17 mouse cellular contexts compared by ENCODE assay signal in genomic region chr4:28754960-28755692, GRCm38 (mm10). TPM values are rescaled to one million over a fixed set of nuclear protein-coding genes. Genes with fewer than 3 reads are reported as not detected.
DNase-seq lines count a peak whose midpoint lies in the region; ATAC-seq and TF ChIP-seq lines count a peak whose summit lies in the region.
"Had no signal": no experiment of that assay in that cellular context is flagged by ENCODE, and none has a peak within 500 bp of the region (broad histone marks: within the 10 kb centered on the region; RNA-seq: fewer than 3 reads in every experiment).

No protein-coding gene starts in this region.

- no peak overlapping the region for H3K9ac ChIP-seq in forebrain, embryonic 11.5 days (ENCODE audit: low read length)
- no peak overlapping the region for H3K9ac ChIP-seq in forebrain, embryonic 15.5 days (replicated peaks)
- H3K9ac ChIP-seq in midbrain, postnatal 0 days (replicated peaks; ENCODE audit: low read length, poor library complexity, severe bottlenecking), result no peak overlapping the region
- H3K9ac ChIP-seq: limb, embryonic 15.5 days; midbrain, embryonic 12.5 days had no signal

- intact Hi-C loops in left cerebral cortex, postnatal 4 days (cut with DNase I), result no loop called here
- intact Hi-C loops in left cerebral cortex, postnatal 36 days (cut with DNase I), result no loop called here
- intact Hi-C loops in left cerebral cortex, postnatal 14 days (cut with DNase I), result no loop called here

- H3K9me3 ChIP-seq in forebrain, embryonic 11.5 days (ENCODE audit: control insufficient read depth, low read length), result no peaks in the 10 kb centered on the region
- no peaks in the 10 kb centered on the region for H3K9me3 ChIP-seq in forebrain, embryonic 15.5 days
- no peaks in the 10 kb centered on the region for H3K9me3 ChIP-seq in midbrain, postnatal 0 days (ENCODE audit: low read length)
- H3K9me3 ChIP-seq: limb, embryonic 15.5 days; midbrain, embryonic 12.5 days had no signal

- no peak overlapping the region for H3K27ac ChIP-seq in forebrain, embryonic 11.5 days (ENCODE audit: low read depth, low read length)
- H3K27ac ChIP-seq in forebrain, embryonic 15.5 days (replicated peaks), result no peak overlapping the region
- no peak overlapping the region for H3K27ac ChIP-seq in midbrain, postnatal 0 days (ENCODE audit: low read depth, low read length)
- H3K27ac ChIP-seq: limb, embryonic 15.5 days; midbrain, embryonic 12.5 days had no signal

- H3K36me3 ChIP-seq in forebrain, embryonic 11.5 days (ENCODE audit: control insufficient read depth, insufficient read depth, low read length), result no peaks in the 10 kb centered on the region
- H3K36me3 ChIP-seq in forebrain, embryonic 15.5 days, result no peaks in the 10 kb centered on the region
- no peaks in the 10 kb centered on the region for H3K36me3 ChIP-seq in midbrain, postnatal 0 days (ENCODE audit: insufficient read depth, low read length)
- H3K36me3 ChIP-seq: limb, embryonic 15.5 days; midbrain, embryonic 12.5 days had no signal

- no peak for TF ChIP-seq CTCF in midbrain, postnatal 0 days (IDR thresholded peaks at IDR 0.05)

- no peak overlapping the region for H3K4me2 ChIP-seq in forebrain, embryonic 11.5 days (ENCODE audit: low read depth, low read length, severe bottlenecking)
- H3K4me2 ChIP-seq in forebrain, embryonic 15.5 days (replicated peaks), result no peak overlapping the region
- H3K4me2 ChIP-seq in midbrain, postnatal 0 days (ENCODE audit: low read depth, low read length, poor library complexity, severe bottlenecking), result no peak overlapping the region
- H3K4me2 ChIP-seq: limb, embryonic 15.5 days; midbrain, embryonic 12.5 days had no signal

- peak; percentile 55 for DNase-seq in forebrain, embryonic 11.5 days (ENCODE audit: low spot score)
- peak; percentile 17 for DNase-seq in left cerebral cortex, postnatal 4 days
- DNase-seq in left cerebral cortex, postnatal 36 days (ENCODE audit: low spot score in 2 of 2), result no peak
- DNase-seq in embryo, embryonic 10.5 days (ENCODE audit: low spot score), result peak; percentile 58
- DNase-seq in midbrain, postnatal 0 days (ENCODE audit: low spot score), result peak; percentile 32
- no peak for DNase-seq in cerebellum, postnatal 25 days
- DNase-seq in left cerebral cortex, postnatal 14 days (ENCODE audit: low spot score in 2 of 2), result no peak
- DNase-seq: cerebellum, postnatal 36 days; heart, adult 11 months; kidney, postnatal 25 days; right cerebral cortex, postnatal 4 days; thymus, postnatal 4 days had no signal

- no peaks in the 10 kb centered on the region for H3K27me3 ChIP-seq in forebrain, embryonic 11.5 days (ENCODE audit: control insufficient read depth, insufficient read depth, low read length)
- no peaks in the 10 kb centered on the region for H3K27me3 ChIP-seq in forebrain, embryonic 15.5 days
- no peaks in the 10 kb centered on the region for H3K27me3 ChIP-seq in midbrain, postnatal 0 days (ENCODE audit: insufficient read depth, low read length)
- H3K27me3 ChIP-seq: limb, embryonic 15.5 days; midbrain, embryonic 12.5 days had no signal

- ATAC-seq in forebrain, embryonic 11.5 days (replicated peaks; ENCODE audit: low FRiP score), result peak; percentile 76
- no peak for ATAC-seq in forebrain, embryonic 15.5 days (replicated peaks)
- no peak for ATAC-seq in midbrain, postnatal 0 days (ENCODE audit: low FRiP score)
- ATAC-seq: intestine, postnatal 0 days had no signal

- H3K4me3 ChIP-seq in forebrain, embryonic 11.5 days (ENCODE audit: low read depth, low read length), result no peak overlapping the region
- H3K4me3 ChIP-seq in forebrain, embryonic 15.5 days, result no peak overlapping the region
- no peak overlapping the region for H3K4me3 ChIP-seq in midbrain, postnatal 0 days (ENCODE audit: low read depth, low read length)
- H3K4me3 ChIP-seq: limb, embryonic 15.5 days; midbrain, embryonic 12.5 days had no signal

- WGBS in forebrain, embryonic 11.5 days, result 24% methylated on average over 5 of the region's 5 CpGs
- 8% methylated on average over 5 of the region's 5 CpGs for WGBS in forebrain, embryonic 15.5 days
- WGBS in midbrain, postnatal 0 days, result 40% methylated on average over 5 of the region's 5 CpGs

- no peaks in the 10 kb centered on the region for H3K4me1 ChIP-seq in forebrain, embryonic 11.5 days (replicated peaks; ENCODE audit: control insufficient read depth, insufficient read depth, low read length)
- H3K4me1 ChIP-seq in forebrain, embryonic 15.5 days, result no peaks in the 10 kb centered on the region; the same call in 1 of the 2 replicates
- H3K4me1 ChIP-seq in midbrain, postnatal 0 days (ENCODE audit: insufficient read depth, low read length), result no peaks in the 10 kb centered on the region
- H3K4me1 ChIP-seq: limb, embryonic 15.5 days had no signal

RNA-seq across cellular contexts. Expression of gene Epha7, which starts 57.8 kb away (rescaled TPM):
- 58.0 and 61.6 TPM in 2 replicates for polyA plus RNA-seq in forebrain, embryonic 11.5 days (2014; fragmentation: Nextera tagmentation; extraction: Ambion mirVana)
- polyA plus RNA-seq in forebrain, embryonic 15.5 days (2015; fragmentation: Nextera tagmentation; extraction: Ambion mirVana), result 58.3 and 59.8 TPM in 2 replicates
- 100 to 1,000 TPM; 105 to 110 TPM for total RNA-seq in left cerebral cortex, postnatal 4 days (2021)
- 10 to 100 TPM; 83.7 to 86.0 TPM for total RNA-seq in left cerebral cortex, postnatal 36 days (2021)
- total RNA-seq in midbrain, postnatal 0 days (2014; rRNA removed), result 40.0 and 48.0 TPM in 2 replicates
- polyA plus RNA-seq in midbrain, postnatal 0 days (2015; fragmentation: Nextera tagmentation; extraction: Ambion mirVana), result 42.6 and 47.7 TPM in 2 replicates
- 10 to 100 TPM; 71.6 to 73.5 TPM for total RNA-seq in left cerebral cortex, postnatal 14 days (2021)
- total RNA-seq: MEL had no signal

Comparison
In these comparisons a context has a peak if more than half of its experiments do, and no peak if none do; other contexts are left out.
1. DNase-seq: peak in forebrain, embryonic 11.5 days (single experiment), left cerebral cortex, postnatal 4 days (single experiment), embryo, embryonic 10.5 days (single experiment) and midbrain, postnatal 0 days (single experiment); none in left cerebral cortex, postnatal 36 days (0 of 2), cerebellum, postnatal 25 days (0 of 2) and left cerebral cortex, postnatal 14 days (0 of 2).